Mouse (Mus musculus): ENCODE measurements around the gene Ap4m1. TPM values are rescaled to one million over a fixed set of nuclear protein-coding genes. Genes with fewer than 3 reads are reported as not detected.

The Ap4m1 gene
- total and polyA plus RNA-seq, 2 experiments from 2014 or later, result 16.4 to 57.0 TPM

DNA sequence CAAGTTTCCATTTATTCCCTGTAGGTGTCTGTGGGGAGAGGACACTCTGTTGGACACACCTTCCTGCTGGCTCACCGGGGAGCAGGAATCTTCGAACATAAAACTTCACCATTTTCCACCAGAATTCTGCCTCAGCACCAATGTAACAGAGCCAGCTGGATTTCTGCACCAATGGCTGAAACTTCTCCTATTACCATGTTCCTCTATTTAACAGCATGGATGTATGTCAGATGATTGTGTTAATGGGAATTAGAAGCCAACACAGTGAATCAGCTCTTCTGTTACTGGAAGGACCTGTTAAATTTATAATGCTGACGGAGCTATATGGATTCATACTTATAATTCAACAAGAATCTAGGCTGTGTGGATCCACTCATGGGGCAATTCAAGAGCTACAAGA, 57.7 kb downstream of the Ap4m1 start:
- no peak for ATAC-seq
- Histone ChIP-seq H3K4me1 (ENCODE audit: insufficient read depth) (no peaks in the 10 kb centered on the region), H3K9ac (no peak overlapping the region), H3K27ac (ENCODE audit: low read depth, low read length) (no peak overlapping the region), H3K9me3 (ENCODE audit: low read length) (no peaks in the 10 kb centered on the region), H3K27me3 (ENCODE audit: insufficient read depth, low read length) (no peaks in the 10 kb centered on the region), H3K4me2 (ENCODE audit: low read depth) (no peak overlapping the region), H3K36me3 (ENCODE audit: insufficient read depth) (no peaks in the 10 kb centered on the region), H3K4me3 (ENCODE audit: low read depth, low read length) (no peak overlapping the region)
- DNase-seq, result no peak
- no peak for TF ChIP-seq CTCF (IDR thresholded peaks at IDR 0.05; ENCODE audit: low read depth)
- 98% methylated on average over 3 of the region's 3 CpGs for WGBS

MicroRNA genes within 50 kb of the gene (microRNA counts, 519-probe panel; counts per million panel counts)
- microRNA mmu-miR-106b (5,308 counts per million, percentile 71 among the panel's probes with 10 or more counts), microRNA mmu-miR-25 (6,718 counts per million, percentile 88 among the panel's probes with 10 or more counts), microRNA mmu-miR-93 (5,388 counts per million, percentile 72 among the panel's probes with 10 or more counts)

Small RNA genes lying within 50 kb of the gene (microRNA-seq; reads per million reads assigned to microRNA genes)
- gene Mir106b, result 5,311 to 7,704 reads per million in 2 experiments
- gene Mir25, result 427 to 463 reads per million in 2 experiments
- gene Mir93, result 4,842 to 5,419 reads per million in 2 experiments

Other genes starting within 250 kb of the Ap4m1 start
- 0.77 and 0.95 TPM in 2 replicates for gene Gjc3, start 208.9 kb upstream of the Ap4m1 start, total RNA-seq (2014; rRNA removed)
- gene Gjc3, start 208.9 kb upstream of the Ap4m1 start, polyA plus RNA-seq (2015; fragmentation: Nextera tagmentation; extraction: Ambion mirVana), result 0.26 and 0.64 TPM in 2 replicates
- 0.62 TPM in 1 of 2 replicates, not detected in the other for gene Azgp1, start 190.5 kb upstream of the Ap4m1 start, total RNA-seq (2014; rRNA removed)
- gene Azgp1, start 190.5 kb upstream of the Ap4m1 start, polyA plus RNA-seq (2015; fragmentation: Nextera tagmentation; extraction: Ambion mirVana), result not detected in 2 replicates
- not detected in 2 replicates for gene Smok3a, start 150.7 kb upstream of the Ap4m1 start, total RNA-seq (2014; rRNA removed)
- not detected in 2 replicates for gene Smok3a, start 150.7 kb upstream of the Ap4m1 start, polyA plus RNA-seq (2015; fragmentation: Nextera tagmentation; extraction: Ambion mirVana)
- gene Smok3b, start 150.6 kb upstream of the Ap4m1 start, total RNA-seq (2014; rRNA removed), result not detected in 2 replicates
- gene Smok3b, start 150.6 kb upstream of the Ap4m1 start, polyA plus RNA-seq (2015; fragmentation: Nextera tagmentation; extraction: Ambion mirVana), result not detected in 2 replicates
- not detected in 2 replicates for gene Smok3c, start 118.8 kb upstream of the Ap4m1 start, total RNA-seq (2014; rRNA removed)
- gene Smok3c, start 118.8 kb upstream of the Ap4m1 start, polyA plus RNA-seq (2015; fragmentation: Nextera tagmentation; extraction: Ambion mirVana), result not detected in 2 replicates
- gene Zkscan1, start 86.9 kb upstream of the Ap4m1 start, total RNA-seq (2014; rRNA removed), result 45.3 and 59.6 TPM in 2 replicates
- gene Zkscan1, start 86.9 kb upstream of the Ap4m1 start, polyA plus RNA-seq (2015; fragmentation: Nextera tagmentation; extraction: Ambion mirVana), result 8.4 and 11.2 TPM in 2 replicates
- 27.9 and 32.9 TPM in 2 replicates for gene Zscan21, start 55.1 kb upstream of the Ap4m1 start, total RNA-seq (2014; rRNA removed)
- gene Zscan21, start 55.1 kb upstream of the Ap4m1 start, polyA plus RNA-seq (2015; fragmentation: Nextera tagmentation; extraction: Ambion mirVana), result 60.4 TPM in 2 replicates
- gene Zfp113, start 16.3 kb upstream of the Ap4m1 start, total RNA-seq (2014; rRNA removed), result 13.6 and 13.8 TPM in 2 replicates
- gene Zfp113, start 16.3 kb upstream of the Ap4m1 start, polyA plus RNA-seq (2015; fragmentation: Nextera tagmentation; extraction: Ambion mirVana), result 6.0 and 10.7 TPM in 2 replicates
- 47.0 and 51.7 TPM in 2 replicates for gene Cops6, start 10.9 kb upstream of the Ap4m1 start, total RNA-seq (2014; rRNA removed)
- gene Cops6, start 10.9 kb upstream of the Ap4m1 start, polyA plus RNA-seq (2015; fragmentation: Nextera tagmentation; extraction: Ambion mirVana), result 255 and 265 TPM in 2 replicates
- gene Mcm7, start 420 bp downstream of the Ap4m1 start, total RNA-seq (2014; rRNA removed), result 57.9 and 62.4 TPM in 2 replicates
- 64.9 and 69.9 TPM in 2 replicates for gene Mcm7, start 420 bp downstream of the Ap4m1 start, polyA plus RNA-seq (2015; fragmentation: Nextera tagmentation; extraction: Ambion mirVana)
- 47.6 and 55.9 TPM in 2 replicates for gene Taf6, start 15.4 kb downstream of the Ap4m1 start, total RNA-seq (2014; rRNA removed)
- 44.2 and 49.8 TPM in 2 replicates for gene Taf6, start 15.4 kb downstream of the Ap4m1 start, polyA plus RNA-seq (2015; fragmentation: Nextera tagmentation; extraction: Ambion mirVana)
- 14.2 and 18.0 TPM in 2 replicates for gene Cnpy4, start 15.5 kb downstream of the Ap4m1 start, total RNA-seq (2014; rRNA removed)
- 18.8 and 18.9 TPM in 2 replicates for gene Cnpy4, start 15.5 kb downstream of the Ap4m1 start, polyA plus RNA-seq (2015; fragmentation: Nextera tagmentation; extraction: Ambion mirVana)
- 9.7 and 9.9 TPM in 2 replicates for gene Mblac1, start 22.3 kb downstream of the Ap4m1 start, total RNA-seq (2014; rRNA removed)
- gene Mblac1, start 22.3 kb downstream of the Ap4m1 start, polyA plus RNA-seq (2015; fragmentation: Nextera tagmentation; extraction: Ambion mirVana), result 10.1 and 11.0 TPM in 2 replicates
- not detected in 2 replicates for gene Nxpe5, start 53.9 kb downstream of the Ap4m1 start, total RNA-seq (2014; rRNA removed)
- not detected in 2 replicates for gene Nxpe5, start 53.9 kb downstream of the Ap4m1 start, polyA plus RNA-seq (2015; fragmentation: Nextera tagmentation; extraction: Ambion mirVana)
- gene Lamtor4, start 83.5 kb downstream of the Ap4m1 start, total RNA-seq (2014; rRNA removed), result 57.2 and 91.8 TPM in 2 replicates
- 90.9 and 112 TPM in 2 replicates for gene Lamtor4, start 83.5 kb downstream of the Ap4m1 start, polyA plus RNA-seq (2015; fragmentation: Nextera tagmentation; extraction: Ambion mirVana)
- gene BC037034, start 92.0 kb downstream of the Ap4m1 start, total RNA-seq (2014; rRNA removed), result 59.6 and 61.3 TPM in 2 replicates
- gene BC037034, start 92.0 kb downstream of the Ap4m1 start, polyA plus RNA-seq (2015; fragmentation: Nextera tagmentation; extraction: Ambion mirVana), result 14.2 and 16.1 TPM in 2 replicates
- 0.23 and 0.57 TPM in 2 replicates for gene Gal3st4, start 100.8 kb downstream of the Ap4m1 start, total RNA-seq (2014; rRNA removed)
- gene Gal3st4, start 100.8 kb downstream of the Ap4m1 start, polyA plus RNA-seq (2015; fragmentation: Nextera tagmentation; extraction: Ambion mirVana), result 1.1 and 1.5 TPM in 2 replicates
- gene Gm43720, start 108.0 kb downstream of the Ap4m1 start, total RNA-seq (2014; rRNA removed), result 0.31 and 0.33 TPM in 2 replicates
- gene Gm43720, start 108.0 kb downstream of the Ap4m1 start, polyA plus RNA-seq (2015; fragmentation: Nextera tagmentation; extraction: Ambion mirVana), result 0.04 TPM in 1 of 2 replicates, not detected in the other
- gene Gpc2, start 108.0 kb downstream of the Ap4m1 start, total RNA-seq (2014; rRNA removed), result 145 and 170 TPM in 2 replicates
- gene Gpc2, start 108.0 kb downstream of the Ap4m1 start, polyA plus RNA-seq (2015; fragmentation: Nextera tagmentation; extraction: Ambion mirVana), result 54.2 and 62.0 TPM in 2 replicates
- 12.0 and 16.9 TPM in 2 replicates for gene Stag3, start 108.2 kb downstream of the Ap4m1 start, total RNA-seq (2014; rRNA removed)
- 4.1 and 5.5 TPM in 2 replicates for gene Stag3, start 108.2 kb downstream of the Ap4m1 start, polyA plus RNA-seq (2015; fragmentation: Nextera tagmentation; extraction: Ambion mirVana)
- not detected in 2 replicates for gene Pvrig, start 170.0 kb downstream of the Ap4m1 start, total RNA-seq (2014; rRNA removed)
- not detected in 2 replicates for gene Pvrig, start 170.0 kb downstream of the Ap4m1 start, polyA plus RNA-seq (2015; fragmentation: Nextera tagmentation; extraction: Ambion mirVana)